ENCODE assay signal across 15 mouse cellular contexts in the genomic region with DNA sequence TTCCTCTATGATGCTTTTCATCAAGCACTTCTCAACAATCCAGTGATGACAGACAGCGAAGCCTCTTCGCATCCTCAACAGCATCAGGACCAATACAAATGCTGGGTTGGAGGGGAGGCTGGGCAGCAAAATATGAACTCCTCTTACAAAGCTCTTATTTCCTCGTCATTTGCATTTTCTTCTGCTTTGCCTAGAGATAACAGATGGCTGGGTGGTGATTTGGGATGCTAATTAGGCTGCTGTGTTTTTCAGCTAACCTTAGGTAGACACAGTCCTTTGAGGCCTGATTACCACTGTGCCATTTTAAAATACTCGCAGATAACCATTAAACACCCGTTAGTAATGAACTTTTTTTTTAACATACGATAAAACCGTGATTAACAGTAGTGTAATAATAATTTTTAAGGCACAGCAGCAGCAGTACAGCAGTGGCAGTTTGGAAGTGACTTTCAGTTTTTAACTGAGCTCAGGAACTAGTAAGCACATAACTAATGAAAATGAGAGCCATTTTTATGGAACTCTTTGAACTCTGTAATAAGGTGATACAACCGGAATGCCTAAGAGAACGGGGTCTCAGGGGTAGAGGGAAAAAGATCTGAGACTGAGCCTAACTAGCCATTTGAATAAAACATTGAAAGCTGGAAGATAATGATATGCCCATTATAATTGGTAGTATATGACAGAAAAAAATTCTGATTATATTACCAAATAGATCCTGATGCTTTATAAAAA.
DNase-seq lines count a peak whose midpoint lies in the region; ATAC-seq and TF ChIP-seq lines count a peak whose summit lies in the region.
"Had no signal": no experiment of that assay in that cellular context is flagged by ENCODE, and none has a peak within 500 bp of the region (broad histone marks: within the 10 kb centered on the region; RNA-seq: fewer than 3 reads in every experiment).

No protein-coding gene starts in this region.

- no peak overlapping the region for H3K9ac ChIP-seq in neural tube, embryonic 11.5 days (ENCODE audit: low read length)
- no peak overlapping the region for H3K9ac ChIP-seq in forebrain, embryonic 16.5 days (replicated peaks; ENCODE audit: low read depth, low read length)
- H3K9ac ChIP-seq in hindbrain, postnatal 0 days (replicated peaks; ENCODE audit: low read length): no peak overlapping the region
- H3K9ac ChIP-seq: kidney, embryonic 15.5 days; liver, embryonic 15.5 days had no signal

- no peak overlapping the region for H3K4me2 ChIP-seq in neural tube, embryonic 11.5 days (ENCODE audit: low read depth)
- H3K4me2 ChIP-seq in forebrain, embryonic 16.5 days (ENCODE audit: low read length): peak overlapping the region; percentile 24; the same call in 1 of the 2 replicates
- no peak overlapping the region for H3K4me2 ChIP-seq in hindbrain, postnatal 0 days (ENCODE audit: low read depth, low read length)
- H3K4me2 ChIP-seq: kidney, embryonic 15.5 days; liver, embryonic 15.5 days had no signal

- no peak overlapping the region for H3K27ac ChIP-seq in neural tube, embryonic 11.5 days (ENCODE audit: low read depth, low read length)
- peak overlapping the region; percentile 77 for H3K27ac ChIP-seq in forebrain, embryonic 16.5 days (ENCODE audit: low read length)
- H3K27ac ChIP-seq in hindbrain, postnatal 0 days: no peak overlapping the region
- H3K27ac ChIP-seq: kidney, embryonic 15.5 days; layer of hippocampus, adult 2 months; liver, embryonic 15.5 days had no signal

- ATAC-seq in neural tube, embryonic 11.5 days (ENCODE audit: insufficient read depth, low FRiP score, low TSS enrichment): peak; percentile 49; the same call in 1 of the 2 replicates
- peak; percentile 96 for ATAC-seq in forebrain, embryonic 16.5 days
- peak; percentile 86 for ATAC-seq in hindbrain, postnatal 0 days
- no peak for ATAC-seq in CD4-positive, CD25-positive, alpha-beta regulatory T cell, adult 4 months

- no peaks in the 10 kb centered on the region for H3K4me1 ChIP-seq in neural tube, embryonic 11.5 days (ENCODE audit: control insufficient read depth, insufficient read depth, low read length)
- H3K4me1 ChIP-seq in forebrain, embryonic 16.5 days (replicated peaks; ENCODE audit: control insufficient read depth, insufficient read depth, low read length): peaks cover 6% of the 10 kb centered on the region
- no peaks in the 10 kb centered on the region for H3K4me1 ChIP-seq in hindbrain, postnatal 0 days (ENCODE audit: insufficient read depth, low read length)
- H3K4me1 ChIP-seq: kidney, embryonic 15.5 days; liver, embryonic 15.5 days had no signal

- TF ChIP-seq CTCF in hindbrain, postnatal 0 days (IDR thresholded peaks at IDR 0.05; ENCODE audit: low read depth): no peak

- no peak overlapping the region for H3K4me3 ChIP-seq in neural tube, embryonic 11.5 days (ENCODE audit: low read depth, low read length)
- H3K4me3 ChIP-seq in forebrain, embryonic 16.5 days (replicated peaks; ENCODE audit: low read length): no peak overlapping the region
- H3K4me3 ChIP-seq in hindbrain, postnatal 0 days (ENCODE audit: low read length): no peak overlapping the region
- H3K4me3 ChIP-seq: kidney, embryonic 15.5 days; layer of hippocampus, adult 2 months; liver, embryonic 15.5 days had no signal

- H3K9me3 ChIP-seq in neural tube, embryonic 11.5 days (ENCODE audit: control insufficient read depth, low read length): no peaks in the 10 kb centered on the region
- H3K9me3 ChIP-seq in forebrain, embryonic 16.5 days (ENCODE audit: control insufficient read depth, low read length): no peaks in the 10 kb centered on the region
- H3K9me3 ChIP-seq in hindbrain, postnatal 0 days (ENCODE audit: low read length): no peaks in the 10 kb centered on the region
- H3K9me3 ChIP-seq: kidney, embryonic 15.5 days; liver, embryonic 15.5 days had no signal

- 79% methylated on average over 9 of the region's 9 CpGs for WGBS in neural tube, embryonic 11.5 days
- 24% methylated on average over 9 of the region's 9 CpGs for whole genome bisulfite sequencing in forebrain, embryonic 16.5 days
- 55% methylated on average over 9 of the region's 9 CpGs for WGBS in hindbrain, postnatal 0 days

- H3K36me3 ChIP-seq in neural tube, embryonic 11.5 days (ENCODE audit: control insufficient read depth, insufficient read depth, low read length): no peaks in the 10 kb centered on the region
- no peaks in the 10 kb centered on the region for H3K36me3 ChIP-seq in forebrain, embryonic 16.5 days (ENCODE audit: control insufficient read depth, insufficient read depth)
- no peaks in the 10 kb centered on the region for H3K36me3 ChIP-seq in hindbrain, postnatal 0 days (ENCODE audit: insufficient read depth, low read length)
- H3K36me3 ChIP-seq: kidney, embryonic 15.5 days; liver, embryonic 15.5 days had no signal

- no peak for DNase-seq in neural tube, embryonic 11.5 days (ENCODE audit: low spot score)
- no peak for DNase-seq in neural tube, embryonic 10.5 days (ENCODE audit: extremely low spot score, low spot score)
- DNase-seq in hindbrain, postnatal 0 days (ENCODE audit: low spot score): peak; percentile 56
- DNase-seq in telencephalon, adult 2 months (ENCODE audit: low read depth, low spot score): peak; percentile 55
- no peak for DNase-seq in gastrocnemius, postnatal 4 days (ENCODE audit: low spot score in 2 of 2)
- DNase-seq: cerebellum, postnatal 25 days; heart, postnatal 4 days; lung, postnatal 36 days; thymus, postnatal 36 days had no signal

- no peaks in the 10 kb centered on the region for H3K27me3 ChIP-seq in neural tube, embryonic 11.5 days (ENCODE audit: control insufficient read depth, insufficient read depth, low read length)
- no peaks in the 10 kb centered on the region for H3K27me3 ChIP-seq in forebrain, embryonic 16.5 days (replicated peaks; ENCODE audit: control insufficient read depth, insufficient read depth, low read length)
- H3K27me3 ChIP-seq in hindbrain, postnatal 0 days (ENCODE audit: insufficient read depth, low read length): no peaks in the 10 kb centered on the region
- H3K27me3 ChIP-seq: CH12.LX; kidney, embryonic 15.5 days; liver, embryonic 15.5 days had no signal

Comparison
In these comparisons a context has a peak if more than half of its experiments do, and no peak if none do; other contexts are left out.
1. DNase-seq: peak in hindbrain, postnatal 0 days (single experiment) and telencephalon, adult 2 months (single experiment); none in neural tube, embryonic 11.5 days (single experiment), neural tube, embryonic 10.5 days (single experiment) and gastrocnemius, postnatal 4 days (0 of 2).